Mouse (Mus musculus) heart, adult 8-10 months (tissue): Measurements from ENCODE around the gene Vmn1r45. TPM values are rescaled to one million over a fixed set of nuclear protein-coding genes. Genes with fewer than 3 reads are reported as not detected.
"Not testable (repeated sequence)": the region's sequence is repeated elsewhere in the genome, so short reads cannot be mapped to it uniquely, and the experiment has no call there.

ENCODE experiments used
- DNase-seq: peaks from one replicate; pipeline ENCODE4 v3.0.0; 2022; ENCODE audit warnings: low spot score
- total RNA-seq, 4 experiments: library from RNA; stranded (reverse); gene quantifications; 2 replicates each; pipeline ENCODE4 v1.2.4; 2022

The Vmn1r45 gene
- not detected for total RNA-seq

DNA sequence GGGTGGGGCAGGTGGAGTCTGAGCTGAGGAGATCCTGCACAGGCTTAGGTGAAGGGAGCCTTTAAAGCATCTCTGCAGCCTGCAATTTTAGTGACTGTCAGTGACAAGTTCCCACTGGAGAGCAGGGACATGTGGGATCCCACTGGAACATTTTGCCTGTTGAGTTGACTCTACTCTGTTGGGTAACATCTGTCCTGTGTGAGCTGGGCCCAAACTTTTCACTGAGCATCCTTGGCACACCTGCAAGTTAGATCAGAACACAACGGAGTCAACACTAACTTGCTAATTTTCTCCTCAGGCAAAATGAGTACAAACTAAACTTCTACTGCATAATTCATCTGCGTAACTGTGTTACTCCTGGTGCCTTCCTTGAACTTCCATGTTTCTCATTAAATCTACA, at the start of gene Vmn1r45:
Gene Vmn1r45, minus strand, starts transcription at position 101 of the 400 bp plus-strand sequence.
- DNase-seq, result not testable (repeated sequence)

DNA sequence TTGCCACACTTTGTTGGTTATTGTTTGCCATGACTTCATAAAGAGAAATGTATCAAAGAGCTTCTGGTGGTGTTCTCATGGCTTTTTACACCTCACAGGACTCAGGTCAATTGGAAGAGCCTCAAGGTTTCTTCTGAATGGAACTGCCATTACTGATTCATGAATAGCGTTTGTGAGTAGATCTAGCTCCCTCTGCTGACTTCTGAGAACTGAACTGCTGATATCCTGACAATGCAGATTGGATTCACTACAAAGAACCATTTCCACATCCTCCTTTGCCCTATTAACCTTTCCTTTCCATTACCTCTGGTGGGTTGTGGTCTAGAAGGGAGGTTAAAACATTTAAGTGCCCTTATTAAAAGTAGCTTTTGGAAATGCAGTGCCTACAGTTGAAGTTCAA, 45.6 kb upstream of the Vmn1r45 start:
- DNase-seq, result no peak

GRCm38 (mm10) chr6:89969013-89969412, 28.6 kb upstream of the Vmn1r45 start, which contains the start of gene Vmn1r46:
Gene Vmn1r46, plus strand, starts transcription at chr6:89969313.
- no peak for DNase-seq

DNA sequence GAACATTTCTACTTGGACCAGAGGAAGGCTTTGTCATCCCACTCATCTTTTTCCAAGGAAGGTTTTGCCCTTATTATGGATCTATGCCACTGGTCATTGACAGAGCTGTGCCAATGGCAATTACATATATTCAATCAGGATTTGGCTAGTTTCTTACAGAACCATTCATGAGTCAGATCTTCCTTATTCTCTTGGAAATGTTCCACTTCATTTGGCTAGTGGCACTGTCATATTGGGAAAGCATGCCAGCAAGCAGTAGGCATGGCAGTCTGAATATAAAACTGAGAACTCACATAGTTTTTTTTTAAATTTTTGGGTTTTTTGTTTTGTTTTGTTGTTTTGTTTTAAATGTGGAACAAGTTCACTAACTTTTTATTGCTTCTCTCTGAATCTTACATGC, 25.9 kb upstream of the Vmn1r45 start:
- no peak for DNase-seq

DNA sequence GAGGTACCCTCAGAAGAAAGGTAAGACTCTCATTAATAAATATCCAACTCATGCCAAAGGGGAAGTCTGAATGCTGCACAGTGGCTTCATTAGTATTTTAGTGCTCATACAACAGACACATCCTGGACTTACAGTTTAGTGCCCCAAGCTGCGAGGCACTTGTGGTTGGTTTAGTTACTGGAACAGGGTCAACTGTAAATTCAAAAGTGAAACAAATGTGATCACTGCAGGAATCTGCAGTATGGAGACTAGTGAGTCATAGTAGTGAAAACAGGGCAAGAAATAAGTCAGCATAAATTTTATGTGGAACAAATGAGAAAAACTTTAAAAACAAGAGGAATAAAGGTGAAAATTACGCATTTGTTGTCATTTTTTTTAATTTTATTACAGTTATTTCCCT, 13.2 kb upstream of the Vmn1r45 start:
- DNase-seq, result no peak

DNA sequence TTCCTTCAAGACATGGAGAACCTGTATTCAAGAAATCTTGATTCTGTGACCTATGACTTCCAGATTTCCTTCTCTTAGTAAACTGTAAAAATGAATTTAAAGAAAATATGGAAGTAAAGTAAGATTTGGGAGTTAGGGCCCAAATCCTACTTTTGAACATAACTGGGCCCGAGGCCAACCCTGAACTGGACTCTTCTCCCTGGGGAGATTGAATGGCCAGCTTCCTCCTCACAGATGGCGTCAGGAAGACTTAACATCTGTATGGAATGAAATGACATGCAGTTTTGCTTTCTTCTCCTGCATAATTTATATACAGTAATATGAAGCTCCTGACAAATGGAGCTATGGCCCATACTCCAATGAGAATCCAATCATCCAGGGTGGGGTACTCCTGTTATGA, 528 bp upstream of the Vmn1r45 start:
- no peak for DNase-seq

GRCm38 (mm10) chr6:89883812-89884211, 56.6 kb downstream of the Vmn1r45 start:
- no peak for DNase-seq

- no peak for DNase-seq
Measured at GRCm38 (mm10) chr6:89883360-89883759, 57.0 kb downstream of the Vmn1r45 start, which contains the start of gene Vmn1r44. Gene Vmn1r44, plus strand, starts transcription at chr6:89883660.

Other genes with a start within 250 kb of the Vmn1r45 start
- not detected for gene Vmn1r40, start 233.1 kb downstream of the Vmn1r45 start, total RNA-seq
- gene Vmn1r41, start 199.8 kb downstream of the Vmn1r45 start, total RNA-seq, result not detected
- under 1 TPM; 0.09 to 0.41 (median 0.22) TPM for gene Vmn1r42, start 64.2 kb downstream of the Vmn1r45 start, total RNA-seq
- gene Vmn1r43, start 64.2 kb downstream of the Vmn1r45 start, total RNA-seq, result under 1 TPM in 1 of 4 experiments, not detected in 3; 0.03 TPM
- not detected for gene Vmn1r44, start 56.9 kb downstream of the Vmn1r45 start, total RNA-seq
- not detected for gene Vmn1r46, start 28.7 kb upstream of the Vmn1r45 start, total RNA-seq
- gene Vmn1r47, start 75.5 kb upstream of the Vmn1r45 start, total RNA-seq, result not detected
- not detected for gene Vmn1r48, start 96.2 kb upstream of the Vmn1r45 start, total RNA-seq
- gene Vmn1r49, start 137.9 kb upstream of the Vmn1r45 start, total RNA-seq, result not detected
- not detected for gene Vmn1r50, start 160.8 kb upstream of the Vmn1r45 start, total RNA-seq
- gene Vmn1r51, start 182.0 kb upstream of the Vmn1r45 start, total RNA-seq, result not detected
- not detected for gene Vmn1r52, start 234.2 kb upstream of the Vmn1r45 start, total RNA-seq